Mouse (Mus musculus): ENCODE data around the gene Gm17467.
"Not testable (repeated sequence)": the region's sequence is repeated elsewhere in the genome, so short reads cannot be mapped to it uniquely, and the experiment has no call there.

The Gm17467 gene

DNA sequence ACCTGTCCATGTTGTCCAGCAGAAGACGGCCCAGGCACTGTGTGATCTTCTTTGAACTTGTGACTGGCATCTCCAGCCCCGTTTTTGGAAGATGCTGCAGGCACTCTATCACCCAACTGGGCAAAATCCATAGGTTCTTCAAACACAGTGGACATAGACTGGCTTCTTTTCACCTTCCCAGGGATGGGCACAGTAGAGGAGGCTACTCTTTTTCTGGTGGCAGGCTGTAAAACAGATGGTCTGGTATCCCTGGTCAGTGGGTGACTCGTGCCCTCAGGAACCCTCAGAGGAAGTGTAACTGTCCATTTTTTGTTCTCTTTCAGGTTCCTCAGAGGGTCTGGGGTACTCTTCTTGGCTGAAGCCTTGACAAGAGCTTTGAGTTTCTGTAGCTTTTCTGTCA, at the start of gene Gm17467:
Gene Gm17467 (minus strand): TSS at position 101 of the 400 bp plus-strand sequence.
- in situ Hi-C loops (cut with MboI, MseI): not testable (repeated sequence)
